Mouse (Mus musculus) liver, postnatal 0 days (tissue): Measurements from ENCODE around the gene Lipm. TPM values are rescaled to one million over a fixed set of nuclear protein-coding genes. Genes with fewer than 3 reads are reported as not detected.

Experiments used
- ATAC-seq: fragments of 200-750 bp; cut with Nextera tagmentation; 2 replicates; pipeline ENCODE4 v1.8.0; 2017; ENCODE audit warnings: mild to moderate bottlenecking, moderate library complexity
- DNase-seq: peaks from one replicate; pipeline ENCODE4 v3.0.0-alpha.2; 2016
- H3K27ac ChIP-seq: fragments of 300-500 bp; sonication (generic); 2 replicates; pipeline ENCODE4 v1.5.1; 2014; ENCODE audit warnings: antibody characterized with exemption, moderate library complexity, mild to moderate bottlenecking, low read depth
- H3K27me3 ChIP-seq: fragments of 300-500 bp; sonication (generic); 2 replicates; pipeline ENCODE4 v1.6.1; 2014; ENCODE audit warnings: low read length, control low read depth, mixed read lengths; ENCODE audit not compliant: insufficient read depth
- H3K36me3 ChIP-seq: fragments of 300-500 bp; sonication (generic); replicated peaks from 2 replicates; pipeline ENCODE4 v1.6.1; 2014; ENCODE audit warnings: mild to moderate bottlenecking, control low read depth, low read length, moderate library complexity, mixed read lengths; ENCODE audit not compliant: insufficient read depth
- H3K4me1 ChIP-seq: fragments of 300-500 bp; sonication (generic); 2 replicates; pipeline ENCODE4 v1.6.1; 2014; ENCODE audit warnings: antibody characterized with exemption, mild to moderate bottlenecking, control low read depth; ENCODE audit not compliant: insufficient read depth
- H3K4me2 ChIP-seq: fragments of 300-500 bp; sonication (generic); 2 replicates; pipeline ENCODE4 v1.6.1; 2014; ENCODE audit warnings: low read depth, mild to moderate bottlenecking, low read length, moderate library complexity, mixed read lengths
- H3K4me3 ChIP-seq: fragments of 300-500 bp; sonication (generic); 2 replicates; pipeline ENCODE4 v1.5.1; 2014; ENCODE audit warnings: low read depth, low read length
- H3K9ac ChIP-seq: fragments of 300-500 bp; sonication (generic); replicated peaks from 2 replicates; pipeline ENCODE4 v1.6.1; 2014; ENCODE audit warnings: mild to moderate bottlenecking, moderate library complexity
- H3K9me3 ChIP-seq: fragments of 300-500 bp; sonication (generic); 2 replicates; pipeline ENCODE4 v1.6.1; 2016; ENCODE audit warnings: mild to moderate bottlenecking, control low read depth, low read length, mixed read lengths
- CTCF ChIP-seq: sonication (generic); IDR thresholded peaks from 2 replicates; pipeline ENCODE4 v1.5.1; 2016; ENCODE audit warnings: antibody characterized with exemption, low read depth
- EP300 ChIP-seq: IDR thresholded peaks from 2 replicates; pipeline ENCODE4 v1.6.1; 2016; ENCODE audit warnings: antibody characterized with exemption, low read depth, mild to moderate bottlenecking
- WGBS: fragments of 180-500 bp; shearing (Covaris S2); extraction: QIAGEN DNeasy Blood & Tissue Kit; methylation state at CpG from one replicate; pipeline ENCODE4 v1.1.7; 2014; ENCODE audit not compliant: insufficient replicate concordance; 5-methylcytosine and 5-hydroxymethylcytosine counted together
- microRNA-seq: library from miRNA; unstranded; fragments of <30 nt; microRNA quantifications from one replicate; pipeline ENCODE4, GENCODE M21; 2016
- polyA plus RNA-seq: library from polyadenylated mRNA; unstranded; fragments of >200 nt; fragmentation: Nextera tagmentation; extraction: Ambion mirVana; gene quantifications from 2 replicates; pipeline ENCODE4 v1.2.1, GENCODE M21; 2015

The Lipm gene
- polyA plus RNA-seq, 1 experiment from 2014 or later: not detected

GRCm38 (mm10) chr19:34171167-34171566, 70.4 kb downstream of the Lipm start:
- ATAC-seq (no peak), DNase-seq (no peak)
- H3K4me1 ChIP-seq: no peaks in the 10 kb centered on the region; the same call in 1 of the 2 replicates
- TF ChIP-seq EP300: no peak
- no peak for TF ChIP-seq CTCF
- H3K4me2 ChIP-seq: no peak overlapping the region
- no peak overlapping the region for H3K27ac ChIP-seq
- H3K36me3 ChIP-seq: no peaks in the 10 kb centered on the region
- no peaks in the 10 kb centered on the region for H3K27me3 ChIP-seq
- H3K9ac ChIP-seq: no peak overlapping the region
- H3K9me3 ChIP-seq: no peaks in the 10 kb centered on the region
- 56% methylated on average over 3 of the region's 3 CpGs for WGBS
- H3K4me3 ChIP-seq: no peak overlapping the region

Small RNAs within 50 kb of the gene (microRNA-seq; reads per million reads assigned to microRNA genes)
- not detected for gene Gm23334

Other genes with a start within 250 kb of the Lipm start
- gene Lipf, start 139.7 kb upstream of the Lipm start, polyA plus RNA-seq: not detected in 2 replicates
- gene Lipk, start 92.6 kb upstream of the Lipm start, polyA plus RNA-seq: not detected in 2 replicates
- not detected in 2 replicates for gene Lipn, start 33.6 kb upstream of the Lipm start, polyA plus RNA-seq
- 0.67 and 0.80 TPM in 2 replicates for gene Ankrd22, start 65.1 kb downstream of the Lipm start, polyA plus RNA-seq
- 9.2 and 10.3 TPM in 2 replicates for gene Stambpl1, start 91.3 kb downstream of the Lipm start, polyA plus RNA-seq
- 7.3 and 7.7 TPM in 2 replicates for gene Acta2, start 154.7 kb downstream of the Lipm start, polyA plus RNA-seq
- 37.1 and 41.9 TPM in 2 replicates for gene Fas, start 189.7 kb downstream of the Lipm start, polyA plus RNA-seq